Mouse (Mus musculus): ENCODE data around the gene Fcgr2b. TPM values are rescaled to one million over a fixed set of nuclear protein-coding genes. Genes with fewer than 3 reads are reported as not detected.

Fcgr2b gene
- polyA plus RNA-seq, 1 experiment from 2014 or later = 3.0 TPM

- Histone ChIP-seq H3K27ac (no peak overlapping the region), H3K27me3 (no peaks in the 10 kb centered on the region), H3K4me1 (replicated peaks) (peaks cover 3% of the 10 kb centered on the region; the same call in 1 of the 2 replicates), H3K36me3 (no peaks in the 10 kb centered on the region), H3K9ac (no peak overlapping the region), H3K4me2 (no peak overlapping the region), H3K4me3 (replicated peaks) (no peak overlapping the region), H3K9me3 (replicated peaks) (no peaks in the 10 kb centered on the region)
- WGBS (ENCODE audit: insufficient replicate concordance) = 51% methylated on average over 6 of the region's 6 CpGs
- ATAC-seq (ENCODE audit: low read depth) = no peak
- DNase-seq = no peak
Observed at GRCm38 (mm10) chr1:170926941-170927340, 49.4 kb downstream of the Fcgr2b start.

GRCm38 (mm10) chr1:170924485-170924884 lies 51.9 kb downstream of the Fcgr2b start:
- peak overlapping the region; percentile 25 for H3K4me3 ChIP-seq (replicated peaks)
- peak overlapping the region; percentile 47 for H3K4me2 ChIP-seq

GRCm38 (mm10) chr1:170919308-170919707 lies 57.0 kb downstream of the Fcgr2b start:
- Histone ChIP-seq H3K9ac (no peak overlapping the region), H3K27ac (no peak overlapping the region), H3K4me3 (replicated peaks) (no peak overlapping the region), H3K4me2 (no peak overlapping the region), H3K36me3 (no peaks in the 10 kb centered on the region), H3K4me1 (replicated peaks) (peaks cover 2% of the 10 kb centered on the region; the same call in 1 of the 2 replicates), H3K9me3 (replicated peaks) (no peaks in the 10 kb centered on the region), H3K27me3 (no peaks in the 10 kb centered on the region)
- 76% methylated on average over 8 of the region's 8 CpGs for WGBS (ENCODE audit: insufficient replicate concordance)
- DNase-seq (no peak), ATAC-seq (ENCODE audit: low read depth) (no peak)

More at GRCm38 (mm10) chr1:170924485-170924884, 51.9 kb downstream of the Fcgr2b start:
- no peaks in the 10 kb centered on the region for H3K27me3 ChIP-seq
- ATAC-seq (ENCODE audit: low read depth) (no peak), DNase-seq (peak; percentile 50)
- H3K9me3 ChIP-seq (replicated peaks) = no peaks in the 10 kb centered on the region
- H3K4me1 ChIP-seq (replicated peaks) = peaks cover 3% of the 10 kb centered on the region; the same call in 1 of the 2 replicates
- WGBS (ENCODE audit: insufficient replicate concordance) = 24% methylated on average over 6 of the region's 6 CpGs
- peak overlapping the region; percentile 26; the same call in 1 of the 2 replicates for H3K9ac ChIP-seq
- H3K36me3 ChIP-seq = no peaks in the 10 kb centered on the region
- H3K27ac ChIP-seq = no peak overlapping the region

- H3K9me3 ChIP-seq (replicated peaks) = no peaks in the 10 kb centered on the region
- H3K4me1 ChIP-seq (replicated peaks) = no peaks in the 10 kb centered on the region
- H3K27me3 ChIP-seq = peaks cover 10% of the 10 kb centered on the region
- WGBS (ENCODE audit: insufficient replicate concordance) = 56% methylated on average over 5 of the region's 5 CpGs
- H3K4me3 ChIP-seq (replicated peaks) = no peak overlapping the region
- ATAC-seq (ENCODE audit: low read depth) (no peak), DNase-seq (no peak)
- H3K27ac ChIP-seq = no peak overlapping the region
- no peak overlapping the region for H3K9ac ChIP-seq
- H3K4me2 ChIP-seq = no peak overlapping the region
- H3K36me3 ChIP-seq = no peaks in the 10 kb centered on the region
Observed at GRCm38 (mm10) chr1:170915657-170916056, 60.7 kb downstream of the Fcgr2b start.

GRCm38 (mm10) chr1:170912891-170913615 lies 63.3 kb downstream of the Fcgr2b start, which contains the start of gene Fcrlb:
Gene Fcrlb, minus strand, starts transcription at chr1:170912941.
- Histone ChIP-seq H3K36me3 (no peaks in the 10 kb centered on the region), H3K9ac (no peak within 1 kb of the TSS), H3K4me1 (replicated peaks) (peaks cover 5% of the 10 kb centered on the region), H3K27ac (no peak within 1 kb of the TSS), H3K27me3 (peaks cover 28% of the 10 kb centered on the region), H3K4me3 (replicated peaks) (no peak within 1 kb of the TSS), H3K4me2 (no peak within 1 kb of the TSS), H3K9me3 (replicated peaks) (no peaks in the 10 kb centered on the region)
- ATAC-seq (ENCODE audit: low read depth) = no peak
- DNase-seq = no peak
- 50% methylated on average over 5 of the region's 5 CpGs for WGBS (ENCODE audit: insufficient replicate concordance)

GRCm38 (mm10) chr1:170911907-170912660 lies 64.3 kb downstream of the Fcgr2b start:
- no peak for ATAC-seq (ENCODE audit: low read depth)
- Histone ChIP-seq H3K9me3 (replicated peaks) (no peaks in the 10 kb centered on the region), H3K27me3 (peaks cover 38% of the 10 kb centered on the region), H3K9ac (no peak overlapping the region), H3K4me1 (replicated peaks) (peaks cover 14% of the 10 kb centered on the region), H3K4me3 (replicated peaks) (no peak overlapping the region), H3K4me2 (no peak overlapping the region), H3K27ac (no peak overlapping the region), H3K36me3 (no peaks in the 10 kb centered on the region)
- DNase-seq = no peak
- WGBS (ENCODE audit: insufficient replicate concordance) = 60% methylated on average over 11 of the region's 11 CpGs

Other genes starting within 250 kb of the Fcgr2b start
- 6.1 and 7.9 TPM in 2 replicates for gene Atf6, start 108.8 kb downstream of the Fcgr2b start, polyA plus RNA-seq (2015; fragmentation: Nextera tagmentation; extraction: Ambion mirVana)
- 0.24 and 0.44 TPM in 2 replicates for gene Gm26620, start 91.5 kb downstream of the Fcgr2b start, polyA plus RNA-seq (2015; fragmentation: Nextera tagmentation; extraction: Ambion mirVana)
- 23.8 TPM in 2 replicates for gene Dusp12, start 91.0 kb downstream of the Fcgr2b start, polyA plus RNA-seq (2015; fragmentation: Nextera tagmentation; extraction: Ambion mirVana)
- gene Fcrlb, start 63.6 kb downstream of the Fcgr2b start, polyA plus RNA-seq (2015; fragmentation: Nextera tagmentation; extraction: Ambion mirVana) = not detected in 2 replicates
- 0.24 and 0.36 TPM in 2 replicates for gene Fcrla, start 49.0 kb downstream of the Fcgr2b start, polyA plus RNA-seq (2015; fragmentation: Nextera tagmentation; extraction: Ambion mirVana)
- gene Fcgr4, start 42.4 kb upstream of the Fcgr2b start, polyA plus RNA-seq (2015; fragmentation: Nextera tagmentation; extraction: Ambion mirVana) = 2.0 and 2.4 TPM in 2 replicates
- gene Fcgr3, start 88.4 kb upstream of the Fcgr2b start, polyA plus RNA-seq (2015; fragmentation: Nextera tagmentation; extraction: Ambion mirVana) = 17.9 and 23.1 TPM in 2 replicates
- gene Cfap126, start 137.4 kb upstream of the Fcgr2b start, polyA plus RNA-seq (2015; fragmentation: Nextera tagmentation; extraction: Ambion mirVana) = 1.8 and 2.5 TPM in 2 replicates
- gene Sdhc, start 174.1 kb upstream of the Fcgr2b start, polyA plus RNA-seq (2015; fragmentation: Nextera tagmentation; extraction: Ambion mirVana) = 140 and 164 TPM in 2 replicates
- 0.14 TPM in 1 of 2 replicates, not detected in the other for gene Mpz, start 174.2 kb upstream of the Fcgr2b start, polyA plus RNA-seq (2015; fragmentation: Nextera tagmentation; extraction: Ambion mirVana)
- gene Pcp4l1, start 219.7 kb upstream of the Fcgr2b start, polyA plus RNA-seq (2015; fragmentation: Nextera tagmentation; extraction: Ambion mirVana) = 1.5 and 1.8 TPM in 2 replicates
- 0.39 and 0.52 TPM in 2 replicates for gene Nr1i3, start 237.4 kb upstream of the Fcgr2b start, polyA plus RNA-seq (2015; fragmentation: Nextera tagmentation; extraction: Ambion mirVana)
- gene Tomm40l, start 246.0 kb upstream of the Fcgr2b start, polyA plus RNA-seq (2015; fragmentation: Nextera tagmentation; extraction: Ambion mirVana) = 19.3 and 21.4 TPM in 2 replicates
- gene Apoa2, start 248.5 kb upstream of the Fcgr2b start, polyA plus RNA-seq (2015; fragmentation: Nextera tagmentation; extraction: Ambion mirVana) = 3,578 and 3,897 TPM in 2 replicates